Mouse (Mus musculus) skeletal muscle tissue, postnatal 0 days (tissue): ENCODE measurements around the gene Vbp1. TPM values are rescaled to one million over a fixed set of nuclear protein-coding genes. Genes with fewer than 3 reads are reported as not detected.

Experiments
- polyA plus RNA-seq: library from polyadenylated mRNA; unstranded; fragments of >200 nt; fragmentation: Nextera tagmentation; extraction: Ambion mirVana; gene quantifications from 2 replicates; pipeline ENCODE4 v1.2.1, GENCODE M21; 2015

Vbp1 gene
- 116 and 118 TPM in 2 replicates for polyA plus RNA-seq

GRCm38 (mm10) chrX:75514179-75514972 is at the start of gene Vbp1:
Gene Vbp1 (plus strand): TSS chrX:75514299.

GRCm38 (mm10) chrX:75577582-75578324 is 63.7 kb downstream of the Vbp1 start, which contains the start of gene Rab39b:
Gene Rab39b (minus strand): TSS chrX:75578231.

Other genes starting within 250 kb of the Vbp1 start
- 86.8 and 97.5 TPM in 2 replicates for gene Fundc2, start 131.9 kb upstream of the Vbp1 start, polyA plus RNA-seq
- gene F8, start 131.7 kb upstream of the Vbp1 start, polyA plus RNA-seq: 1.1 and 1.5 TPM in 2 replicates
- gene Cmc4, start 97.7 kb upstream of the Vbp1 start, polyA plus RNA-seq: 9.9 and 13.8 TPM in 2 replicates
- gene Mtcp1, start 97.7 kb upstream of the Vbp1 start, polyA plus RNA-seq: 3.2 and 3.6 TPM in 2 replicates
- 26.6 and 26.8 TPM in 2 replicates for gene Brcc3, start 97.7 kb upstream of the Vbp1 start, polyA plus RNA-seq
- 0.35 and 0.44 TPM in 2 replicates for gene Rab39b, start 63.9 kb downstream of the Vbp1 start, polyA plus RNA-seq